ENCODE assay signal across 12 mouse cellular contexts in genomic region chr14:21418332-21418731, GRCm38 (mm10).
"Had no signal": no experiment of that assay in that cellular context is flagged by ENCODE, and none has a peak within 500 bp of the region (broad histone marks: within the 10 kb centered on the region; RNA-seq: fewer than 3 reads in every experiment).

No protein-coding gene starts in this region.

- H3K9ac ChIP-seq: limb, embryonic 13.5 days; liver, embryonic 14.5 days; midbrain, embryonic 13.5 days; neural tube, embryonic 15.5 days had no signal

- H3K27ac ChIP-seq: layer of hippocampus, adult 2 months; limb, embryonic 13.5 days; liver, embryonic 14.5 days; midbrain, embryonic 13.5 days; neural tube, embryonic 15.5 days had no signal

- H3K9me3 ChIP-seq: limb, embryonic 13.5 days; midbrain, embryonic 13.5 days; neural tube, embryonic 15.5 days had no signal

- H3K4me1 ChIP-seq: midbrain, embryonic 13.5 days; neural tube, embryonic 15.5 days had no signal

- DNase-seq: kidney, postnatal 10 days; kidney, postnatal 4 days; lung, adult 18-20 months; right cerebral cortex, adult 18-20 months; right cerebral cortex, postnatal 25 days; thymus, postnatal 36 days had no signal

- H3K36me3 ChIP-seq: limb, embryonic 13.5 days; midbrain, embryonic 13.5 days; neural tube, embryonic 15.5 days had no signal

- H3K4me3 ChIP-seq: layer of hippocampus, adult 2 months; limb, embryonic 13.5 days; midbrain, embryonic 13.5 days; myocyte; neural tube, embryonic 15.5 days had no signal

- H3K27me3 ChIP-seq: limb, embryonic 13.5 days; midbrain, embryonic 13.5 days; neural tube, embryonic 15.5 days had no signal

- H3K4me2 ChIP-seq: limb, embryonic 13.5 days; midbrain, embryonic 13.5 days; neural tube, embryonic 15.5 days had no signal

- ATAC-seq: midbrain, embryonic 13.5 days had no signal
